Mouse (Mus musculus): Measurements from ENCODE around the gene Fam89a.

The Fam89a gene

DNA sequence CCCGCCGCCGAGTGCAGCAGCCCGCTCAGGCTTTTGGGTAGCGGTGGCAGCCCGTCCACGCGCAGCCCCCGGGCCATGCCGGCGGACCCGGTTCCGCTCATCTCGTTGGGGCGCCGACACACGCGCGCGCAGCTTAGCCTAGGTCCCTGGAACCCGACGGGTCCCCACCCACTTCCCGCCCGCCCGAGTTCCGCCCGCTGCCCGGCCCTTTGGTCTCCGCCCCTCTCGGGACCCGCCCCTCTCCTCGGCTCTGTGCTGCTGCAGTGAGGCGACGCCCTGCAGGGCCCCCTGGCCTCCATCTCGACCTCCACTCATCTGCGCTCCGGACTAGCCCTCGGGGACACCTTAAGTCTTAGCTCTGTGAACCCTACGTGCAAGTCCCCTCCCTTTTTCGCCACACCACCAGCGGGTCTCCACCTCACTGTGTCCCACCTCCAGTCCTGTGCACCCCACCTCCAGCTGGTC is at the start of gene Fam89a:
Fam89a (minus strand) TSS at position 124 of the 465 bp plus-strand sequence.
- no peak for DNase-seq (ENCODE audit: low spot score in 2 of 2)

GRCm38 (mm10) chr8:124800542-124800941 is 48.9 kb upstream of the Fam89a start:
- DNase-seq (ENCODE audit: low spot score in 2 of 2) = no peak

DNA sequence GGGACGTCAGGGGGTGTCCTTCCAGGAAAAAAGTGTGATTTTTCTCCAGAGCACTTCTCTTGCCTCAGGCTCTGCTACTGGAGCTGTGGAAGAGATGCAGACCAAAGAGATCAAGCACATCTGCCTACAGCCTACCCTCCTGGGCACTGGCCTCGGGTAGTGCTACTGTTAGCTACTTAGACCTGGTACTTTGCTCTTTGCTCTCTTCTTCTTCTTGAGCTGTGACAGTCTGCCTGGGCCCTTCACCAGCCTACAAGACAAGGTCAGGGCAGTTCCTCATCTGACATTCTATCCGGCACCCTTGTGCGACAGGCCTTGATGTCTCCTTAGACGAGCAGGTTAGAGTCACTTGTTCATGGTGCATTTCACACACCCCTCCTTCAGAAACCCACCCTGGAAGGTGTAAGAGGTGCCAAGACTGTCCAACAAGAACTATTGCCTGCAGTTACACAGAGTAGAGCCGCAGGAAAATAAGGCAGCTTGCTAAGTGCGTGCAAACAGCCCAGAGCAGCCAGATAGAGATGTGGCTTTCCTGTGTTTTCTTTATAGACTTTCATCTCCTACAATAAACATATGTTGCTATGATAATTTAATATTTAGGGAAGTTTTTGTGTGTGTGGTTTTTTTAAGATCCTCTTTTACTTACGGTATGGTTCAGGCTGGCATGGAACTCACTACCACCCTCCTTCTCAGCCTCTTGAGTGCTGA is 44.3 kb upstream of the Fam89a start:
- no peak for DNase-seq (ENCODE audit: low spot score in 2 of 2)

DNA sequence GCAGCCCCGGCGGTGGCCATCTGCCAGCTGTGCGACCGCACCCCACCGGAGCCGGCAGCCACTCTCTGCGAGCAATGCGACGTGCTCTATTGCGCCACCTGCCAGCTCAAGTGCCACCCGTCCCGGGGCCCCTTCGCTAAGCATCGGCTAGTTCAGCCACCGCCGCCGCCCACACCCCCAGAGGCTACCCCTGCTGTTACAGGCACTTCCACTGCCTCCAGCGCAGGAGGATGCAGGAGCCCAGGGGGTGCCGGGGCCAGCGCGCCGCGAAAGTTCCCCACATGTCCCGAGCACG is 42.8 kb upstream of the Fam89a start:
- DNase-seq (ENCODE audit: low spot score in 2 of 2) = peak; percentile 79 to 82

GRCm38 (mm10) chr8:124793661-124794485 is 42.2 kb upstream of the Fam89a start:
- peak in 1 of 2 experiments; percentile 14 for DNase-seq (ENCODE audit: low spot score in 2 of 2)

DNA sequence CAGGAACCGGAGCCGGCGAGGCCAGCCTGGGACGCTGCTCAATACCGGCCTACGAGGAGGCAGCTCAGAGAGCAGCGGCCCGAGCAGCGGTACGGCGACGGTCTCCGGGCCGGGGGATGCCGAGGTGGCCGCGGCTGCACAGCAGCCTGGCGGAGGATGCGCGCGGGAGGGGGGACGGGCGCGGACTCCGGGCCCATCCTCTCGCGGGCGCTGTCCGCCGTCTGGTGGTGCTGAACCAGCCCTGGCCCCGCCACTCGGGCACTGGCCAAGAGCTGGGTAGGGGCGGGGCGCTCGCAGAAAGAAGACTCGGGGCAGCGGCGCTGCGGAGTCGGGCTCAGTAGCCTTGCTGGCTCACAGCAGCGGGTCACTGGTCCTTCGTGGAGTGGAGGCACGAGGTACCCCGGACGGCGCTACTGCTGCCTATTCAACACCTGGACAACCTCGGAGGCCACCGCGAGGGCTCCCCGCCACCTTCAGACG is 41.6 kb upstream of the Fam89a start:
- peak; percentile 63 to 71 for DNase-seq (ENCODE audit: low spot score in 2 of 2)

GRCm38 (mm10) chr8:124792708-124793107 is 41.1 kb upstream of the Fam89a start, which contains the start of gene Trim67:
TSS of gene Trim67 (plus strand) at chr8:124793092.
- peak; percentile 22 to 52 for DNase-seq (ENCODE audit: low spot score in 2 of 2)

DNA sequence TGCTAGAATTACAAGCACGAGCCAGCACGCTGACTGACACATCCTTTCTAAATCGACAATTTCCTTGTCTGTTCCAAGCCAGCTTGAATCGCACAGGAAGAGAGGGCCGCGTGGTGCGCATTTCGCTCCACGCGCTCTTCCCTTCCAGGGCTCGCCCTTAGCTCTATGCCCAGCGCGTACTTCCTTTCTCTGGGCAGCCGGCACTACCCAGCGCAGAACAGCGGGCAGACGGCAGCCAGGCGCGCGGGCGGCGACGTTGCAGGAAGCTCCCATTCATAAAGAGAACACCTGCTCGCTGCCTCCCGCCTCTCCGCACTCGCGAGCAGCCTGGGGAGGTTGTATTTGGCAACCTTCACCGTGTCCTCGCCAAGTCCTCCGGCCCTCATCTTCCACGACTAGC is 40.6 kb upstream of the Fam89a start:
- peak; percentile 45 to 52 for DNase-seq (ENCODE audit: low spot score in 2 of 2)

DNA sequence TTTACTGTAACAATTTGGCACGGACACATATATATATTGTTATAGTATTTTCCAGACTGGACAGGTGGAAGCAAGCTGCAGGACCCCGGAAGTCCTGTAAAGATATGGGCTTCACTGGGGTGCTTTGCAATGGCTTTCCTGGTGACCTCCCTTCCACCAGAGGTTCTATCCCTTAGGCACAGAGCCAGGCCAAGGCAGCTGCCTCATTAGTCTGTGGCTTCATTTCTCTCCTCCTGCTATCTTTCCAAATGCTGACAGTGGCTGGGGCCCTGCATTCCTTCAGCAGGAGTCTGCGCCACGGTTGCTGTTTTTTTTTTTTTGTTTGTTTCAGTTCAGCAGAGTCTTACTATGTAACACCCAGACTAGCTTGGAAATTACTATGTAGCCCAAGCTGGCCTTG is 40.1 kb upstream of the Fam89a start:
- no peak for DNase-seq (ENCODE audit: low spot score in 2 of 2)

DNA sequence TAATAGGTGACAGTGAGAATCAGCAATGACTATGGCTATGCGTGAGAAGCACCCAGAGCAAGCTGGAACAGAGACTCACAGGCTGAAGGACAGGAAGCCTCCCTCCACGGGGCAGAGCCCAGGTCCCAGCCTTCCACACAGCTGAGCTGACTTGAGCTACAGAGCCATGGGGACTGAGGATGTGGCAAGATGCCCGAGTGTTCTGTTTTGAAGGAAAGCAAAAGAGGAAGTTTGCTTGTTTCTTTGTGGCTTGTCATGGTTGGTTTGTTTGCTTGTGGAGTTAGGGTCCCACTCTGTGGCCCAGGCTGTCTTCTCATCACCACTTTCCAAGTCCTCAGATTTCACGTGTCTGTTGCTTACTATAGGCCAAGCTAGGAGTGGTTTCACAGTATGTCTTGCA is 39.0 kb upstream of the Fam89a start:
- no peak for DNase-seq (ENCODE audit: low spot score in 2 of 2)

- peak; percentile 64 to 85 for DNase-seq (ENCODE audit: low spot score in 2 of 2)
Observed at GRCm38 (mm10) chr8:124784613-124785012, 33.0 kb upstream of the Fam89a start.

GRCm38 (mm10) chr8:124783228-124783627 is 31.6 kb upstream of the Fam89a start:
- no peak for DNase-seq (ENCODE audit: low spot score in 2 of 2)

- DNase-seq (ENCODE audit: low spot score in 2 of 2) = no peak
Observed at GRCm38 (mm10) chr8:124782431-124782830, 30.8 kb upstream of the Fam89a start.

- DNase-seq (ENCODE audit: low spot score in 2 of 2) = no peak
Observed at GRCm38 (mm10) chr8:124780236-124780635, 28.6 kb upstream of the Fam89a start.

DNA sequence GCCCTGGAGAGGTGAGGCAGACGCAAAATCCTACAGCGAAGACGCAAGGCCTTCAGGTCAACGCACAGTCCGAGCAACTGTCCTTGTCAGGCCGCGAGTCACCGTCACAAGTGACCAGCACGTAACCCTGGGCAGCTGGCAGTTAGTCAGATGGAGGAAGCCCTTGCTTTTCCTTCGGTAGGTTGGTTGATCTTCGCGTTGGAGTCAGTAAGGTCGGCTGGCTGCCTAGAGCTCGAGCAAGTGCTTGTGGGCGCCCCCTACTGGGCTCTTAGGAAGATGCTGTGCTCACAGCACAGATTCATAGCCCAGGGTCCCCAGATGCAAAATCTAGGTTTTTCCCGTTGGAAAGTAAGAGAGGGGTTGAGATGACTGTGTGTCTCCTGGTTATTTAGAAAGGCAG is 24.1 kb upstream of the Fam89a start:
- DNase-seq (ENCODE audit: low spot score in 2 of 2) = peak; percentile 72 to 76

GRCm38 (mm10) chr8:124772389-124772788 is 20.8 kb upstream of the Fam89a start:
- no peak for DNase-seq (ENCODE audit: low spot score in 2 of 2)

- DNase-seq (ENCODE audit: low spot score in 2 of 2) = no peak
Observed at GRCm38 (mm10) chr8:124763061-124763460, 11.4 kb upstream of the Fam89a start.

DNA sequence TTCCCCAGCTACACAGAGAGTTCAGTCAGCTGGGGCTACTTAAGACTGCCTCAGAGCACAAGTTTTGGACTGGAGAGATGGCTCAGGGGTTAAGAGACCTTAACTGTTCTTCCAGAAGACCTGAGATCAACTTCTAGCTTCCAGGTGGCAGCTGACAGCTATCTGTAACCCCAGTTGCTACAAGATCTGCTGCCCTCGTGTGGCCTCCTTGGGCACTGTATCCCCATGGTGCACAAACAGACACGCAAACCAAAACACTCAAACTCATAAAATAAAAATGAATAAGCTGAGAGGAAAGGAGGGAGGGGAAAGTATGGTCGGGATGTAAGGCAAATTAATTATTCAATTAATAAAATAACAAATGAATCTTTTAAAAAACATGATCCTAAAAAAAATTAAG is 6.9 kb upstream of the Fam89a start:
- DNase-seq (ENCODE audit: low spot score in 2 of 2) = no peak

DNA sequence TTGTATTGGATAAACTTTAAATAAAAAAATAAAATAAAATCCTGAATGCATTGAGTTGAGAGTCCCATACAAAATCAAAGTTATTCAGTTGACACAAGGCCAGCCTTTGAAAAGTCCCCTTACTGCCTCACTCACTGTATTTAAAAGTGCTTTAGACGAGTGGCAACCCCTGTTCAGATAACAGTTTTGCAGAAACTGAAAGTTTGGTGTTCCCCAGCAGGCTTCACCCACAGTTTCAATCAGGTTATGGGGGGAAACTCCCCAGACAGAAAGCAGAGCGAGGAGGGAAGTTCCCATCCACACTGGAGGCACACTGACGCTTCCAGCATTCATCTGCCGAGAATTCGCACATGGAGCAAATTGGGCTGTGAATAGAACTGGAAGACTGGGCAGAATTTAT is 5.0 kb upstream of the Fam89a start:
- no peak for DNase-seq (ENCODE audit: low spot score in 2 of 2)

DNA sequence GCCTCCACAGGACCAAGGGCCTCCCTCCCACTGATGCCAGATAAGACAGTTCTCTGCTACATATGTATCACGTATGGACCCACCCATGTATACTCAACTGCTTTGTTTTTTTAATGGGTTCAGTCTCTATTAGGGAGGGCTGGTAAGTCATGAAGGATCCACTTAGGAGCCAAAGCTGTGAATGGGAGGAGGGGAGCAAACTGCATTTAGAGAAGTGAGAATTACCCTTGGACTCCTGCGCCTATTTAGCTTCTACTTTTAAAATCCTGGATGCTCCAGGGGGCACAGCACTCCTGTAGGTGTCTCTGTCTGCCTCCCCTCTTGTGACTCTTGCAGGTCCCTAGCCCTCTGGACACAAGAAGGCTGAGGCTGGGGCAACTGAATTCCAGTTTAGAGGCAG is 4.5 kb upstream of the Fam89a start:
- no peak for DNase-seq (ENCODE audit: low spot score in 2 of 2)

DNA sequence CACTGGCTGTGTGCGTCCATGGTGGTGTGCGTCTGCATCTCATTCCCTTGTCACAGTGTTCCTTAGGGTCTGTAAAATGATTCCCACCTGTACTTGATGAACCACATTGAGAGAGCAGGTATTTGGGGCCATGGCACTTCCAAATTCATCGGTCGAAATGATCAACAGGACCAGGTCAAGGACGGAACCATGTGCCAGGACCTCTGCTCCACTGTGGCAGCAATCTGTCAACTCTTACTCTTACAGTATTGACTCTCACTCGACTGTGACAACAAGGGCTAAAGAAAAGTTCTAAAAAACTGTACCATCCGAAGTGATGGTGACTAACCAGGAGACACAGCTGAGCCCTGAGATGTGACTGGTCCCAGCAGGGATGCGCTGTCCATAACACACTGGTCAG is 3.8 kb upstream of the Fam89a start:
- no peak for DNase-seq (ENCODE audit: low spot score in 2 of 2)

GRCm38 (mm10) chr8:124754792-124755190 is 3.2 kb upstream of the Fam89a start:
- no peak for DNase-seq (ENCODE audit: low spot score in 2 of 2)

All from frontal cortex, postnatal 36 days (tissue).